Mouse (Mus musculus): ENCODE measurements around the gene Gpr152. TPM values are rescaled to one million over a fixed set of nuclear protein-coding genes. Genes with fewer than 3 reads are reported as not detected.

Gpr152 gene
- total RNA-seq, 2 experiments from 2014 or later, result not detected

DNA sequence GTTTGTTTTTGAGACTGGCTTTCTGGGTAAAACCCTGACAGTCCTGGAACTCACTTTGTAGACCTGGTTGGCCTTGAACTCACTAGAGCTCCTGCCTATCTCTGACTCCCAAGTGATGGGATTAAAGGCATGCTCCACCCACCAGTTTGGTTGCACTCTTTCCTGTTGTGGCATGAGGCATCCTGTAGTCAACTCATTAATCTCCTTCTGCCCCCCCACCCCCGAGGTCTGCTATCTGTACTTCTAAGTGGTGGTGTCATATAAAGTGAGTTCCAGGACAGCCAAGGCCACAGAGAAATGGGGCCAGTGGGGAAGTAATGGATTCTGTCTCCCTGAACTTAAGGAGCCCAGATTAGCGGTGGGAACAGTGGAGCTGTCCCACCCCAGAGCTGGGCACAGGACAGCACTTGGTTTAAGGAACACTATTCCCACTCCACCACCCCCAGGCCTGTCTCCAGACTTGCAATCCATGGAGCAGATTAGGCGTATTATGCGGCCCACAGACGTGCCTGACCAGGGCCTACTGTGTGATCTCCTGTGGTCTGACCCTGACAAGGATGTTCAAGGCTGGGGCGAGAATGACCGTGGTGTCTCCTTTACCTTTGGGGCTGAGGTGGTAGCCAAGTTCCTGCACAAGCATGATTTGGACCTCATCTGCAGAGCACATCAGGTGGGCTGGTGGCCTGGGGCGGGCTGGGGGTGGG is 54.6 kb downstream of the Gpr152 start:
- DNase-seq, result no peak
- intact Hi-C loops (cut with DNase I), result no loop called here

DNA sequence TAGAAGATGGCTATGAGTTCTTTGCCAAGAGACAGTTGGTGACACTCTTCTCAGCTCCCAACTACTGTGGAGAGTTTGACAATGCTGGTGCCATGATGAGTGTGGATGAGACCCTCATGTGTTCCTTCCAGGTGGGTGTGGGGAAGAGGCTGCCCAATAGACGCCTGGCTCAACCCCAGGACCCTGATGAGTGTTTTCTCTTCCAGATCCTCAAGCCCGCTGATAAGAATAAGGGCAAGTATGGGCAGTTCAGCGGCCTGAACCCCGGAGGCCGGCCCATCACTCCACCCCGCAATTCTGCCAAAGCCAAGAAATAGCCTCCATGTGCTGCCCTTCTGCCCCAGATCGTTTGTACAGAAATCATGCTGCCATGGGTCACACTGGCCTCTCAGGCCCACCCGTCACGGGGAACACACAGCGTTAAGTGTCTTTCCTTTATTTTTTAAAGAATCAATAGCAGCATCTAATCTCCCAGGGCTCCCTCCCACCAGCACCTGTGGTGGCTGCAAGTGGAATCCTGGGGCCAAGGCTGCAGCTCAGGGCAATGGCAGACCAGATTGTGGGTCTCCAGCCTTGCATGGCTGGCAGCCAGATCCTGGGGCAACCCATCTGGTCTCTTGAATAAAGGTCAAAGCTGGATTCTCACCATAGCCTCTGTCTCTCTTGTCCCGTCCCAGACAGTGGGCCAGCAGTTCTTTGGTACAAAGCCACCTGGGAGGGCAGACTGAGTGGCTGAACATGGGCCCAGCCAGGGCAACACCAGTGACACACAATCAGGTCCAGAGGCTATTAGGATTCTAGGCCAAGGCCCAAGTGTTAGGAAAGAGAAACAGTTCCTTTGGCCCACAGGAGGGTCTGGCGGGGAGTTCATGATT is 55.4 kb downstream of the Gpr152 start:
- DNase-seq, result peak in 1 of 2 experiments; percentile 12
- intact Hi-C loops (cut with DNase I), result no loop called here

Other genes with a start within 250 kb of the Gpr152 start
- gene Tcirg1, start 232.7 kb upstream of the Gpr152 start, total RNA-seq (2021), result 10 to 100 TPM; 15.7 to 16.2 TPM
- 100 to 1,000 TPM; 358 to 371 TPM for gene Ndufs8, start 227.0 kb upstream of the Gpr152 start, total RNA-seq (2021)
- gene Aldh3b1, start 210.0 kb upstream of the Gpr152 start, total RNA-seq (2021), result 1 to 10 TPM; 2.6 to 2.7 TPM
- 10 to 100 TPM; 19.7 to 24.5 TPM for gene Unc93b1, start 204.6 kb upstream of the Gpr152 start, total RNA-seq (2021)
- under 1 TPM; 0.10 to 0.24 TPM for gene Aldh3b3, start 181.1 kb upstream of the Gpr152 start, total RNA-seq (2021)
- under 1 TPM; 0.32 to 0.72 TPM for gene Aldh3b2, start 167.5 kb upstream of the Gpr152 start, total RNA-seq (2021)
- gene Acy3, start 153.2 kb upstream of the Gpr152 start, total RNA-seq (2021), result 10 to 100 TPM; 12.8 to 13.4 TPM
- gene Tbx10, start 147.0 kb upstream of the Gpr152 start, total RNA-seq (2021), result not detected
- gene Nudt8, start 139.2 kb upstream of the Gpr152 start, total RNA-seq (2021), result 10 to 100 TPM; 61.2 to 71.2 TPM
- 1 to 10 TPM; 1.4 to 1.6 TPM for gene Gm49405, start 139.2 kb upstream of the Gpr152 start, total RNA-seq (2021)
- 100 to 1,000 TPM; 102 to 103 TPM for gene Doc2g, start 136.5 kb upstream of the Gpr152 start, total RNA-seq (2021)
- 100 to 1,000 TPM; 960 to 987 TPM for gene Ndufv1, start 127.0 kb upstream of the Gpr152 start, total RNA-seq (2021)
- 100 to 1,000 TPM; 270 to 278 TPM for gene Gstp1, start 101.8 kb upstream of the Gpr152 start, total RNA-seq (2021)
- 10 to 100 TPM; 87.3 to 90.7 TPM for gene Gstp2, start 93.8 kb upstream of the Gpr152 start, total RNA-seq (2021)
- gene Gstp3, start 80.2 kb upstream of the Gpr152 start, total RNA-seq (2021), result not detected
- not detected for gene Cabp2, start 58.2 kb upstream of the Gpr152 start, total RNA-seq (2021)
- gene Cdk2ap2, start 42.6 kb upstream of the Gpr152 start, total RNA-seq (2021), result 10 to 100 TPM; 21.9 to 26.3 TPM
- gene Pitpnm1, start 39.8 kb upstream of the Gpr152 start, total RNA-seq (2021), result 10 to 100 TPM; 30.8 to 32.8 TPM
- gene Aip, start 13.9 kb upstream of the Gpr152 start, total RNA-seq (2021), result 10 to 100 TPM; 47.7 to 62.6 TPM
- not detected for gene Cabp4, start 4.2 kb downstream of the Gpr152 start, total RNA-seq (2021)
- gene Coro1b, start 8.8 kb downstream of the Gpr152 start, total RNA-seq (2021), result 10 to 100 TPM; 87.2 to 90.7 TPM
- gene Ptprcap, start 13.8 kb downstream of the Gpr152 start, total RNA-seq (2021), result 1 to 10 TPM; 1.6 to 2.2 TPM
- 10 to 100 TPM; 22.4 to 24.3 TPM for gene Rps6kb2, start 23.6 kb downstream of the Gpr152 start, total RNA-seq (2021)
- 10 to 100 TPM; 40.2 to 53.6 TPM for gene Carns1, start 35.7 kb downstream of the Gpr152 start, total RNA-seq (2021)
- gene Tbc1d10c, start 51.5 kb downstream of the Gpr152 start, total RNA-seq (2021), result 1 to 10 TPM; 2.6 to 2.9 TPM
- gene Ppp1ca, start 52.3 kb downstream of the Gpr152 start, total RNA-seq (2021), result 100 to 1,000 TPM; 420 to 454 TPM
- gene Rad9a, start 61.9 kb downstream of the Gpr152 start, total RNA-seq (2021), result 1 to 10 TPM; 6.0 to 8.6 TPM
- 1 to 10 TPM; 1.6 to 2.5 TPM for gene Clcf1, start 74.5 kb downstream of the Gpr152 start, total RNA-seq (2021)
- gene AC109138.7, start 74.6 kb downstream of the Gpr152 start, total RNA-seq (2021), result not detected
- 10 to 100 TPM; 10.7 to 13.5 TPM for gene Pold4, start 92.1 kb downstream of the Gpr152 start, total RNA-seq (2021)
- 10 to 100 TPM in 1 of 2 experiments, 1 to 10 TPM in 1; 10.0 to 12.0 TPM for gene Ssh3, start 129.4 kb downstream of the Gpr152 start, total RNA-seq (2021)
- 1 to 10 TPM in 1 of 2 experiments, under 1 TPM in 1; 0.98 to 1.5 TPM for gene Ankrd13d, start 143.3 kb downstream of the Gpr152 start, total RNA-seq (2021)
- gene Grk2, start 166.4 kb downstream of the Gpr152 start, total RNA-seq (2021), result 10 to 100 TPM; 51.4 to 57.2 TPM